Mouse (Mus musculus) lung, postnatal 4 days (tissue): ENCODE data around the gene Dscam.

Experiments used
- DNase-seq, 2 experiments: peaks; one replicate each; pipeline ENCODE4 v3.0.0; 2021

Gene Dscam

DNA sequence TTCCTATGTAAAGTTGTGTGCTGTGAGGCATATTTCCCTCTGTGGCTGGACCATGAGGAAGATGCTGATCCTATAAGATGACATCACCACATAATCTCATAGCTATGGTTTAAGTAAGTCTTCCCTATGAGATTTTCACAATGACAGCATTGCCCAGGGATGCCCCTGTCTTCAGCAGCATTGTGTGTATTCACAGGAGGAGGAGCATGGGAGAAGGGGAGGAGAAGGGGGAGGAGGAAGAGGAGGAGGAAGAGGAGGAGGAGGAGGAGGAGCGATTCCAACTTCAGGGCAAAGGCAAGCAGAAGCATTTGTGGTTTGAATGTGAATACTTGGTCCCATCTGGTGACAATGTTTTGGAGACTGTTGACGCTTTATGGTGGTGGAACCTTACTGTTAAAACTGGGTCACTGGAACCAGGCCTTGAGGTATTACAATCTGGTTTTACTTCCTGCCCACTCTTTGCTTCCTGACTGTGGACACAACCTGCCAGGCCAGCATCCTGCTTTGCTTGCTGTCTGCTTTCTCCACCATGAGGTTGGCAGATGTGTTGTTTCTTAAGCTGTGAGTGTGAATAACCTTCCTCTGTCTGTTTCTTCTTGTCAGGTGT lies 154.2 kb downstream of the Dscam start:
- no peak for DNase-seq

DNA sequence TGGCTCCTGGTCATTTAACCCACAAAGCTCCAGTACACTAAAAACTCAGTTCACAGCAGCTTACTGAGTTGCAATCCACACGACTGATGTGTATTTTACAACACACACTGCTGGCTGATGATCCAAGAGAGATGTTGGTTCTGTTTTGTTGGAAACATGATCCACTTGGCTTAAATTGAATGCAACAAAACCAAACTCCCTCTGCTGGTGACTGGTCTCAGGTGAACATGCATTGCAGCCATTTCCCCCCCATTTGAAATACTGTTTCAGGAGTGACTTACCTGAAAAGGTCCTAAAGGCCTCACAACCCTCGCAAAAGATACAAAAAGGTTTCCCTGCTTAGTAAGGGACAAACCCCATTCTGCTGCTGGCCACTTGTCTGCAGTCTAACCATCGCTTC lies 156.2 kb downstream of the Dscam start:
- DNase-seq = no peak

DNA sequence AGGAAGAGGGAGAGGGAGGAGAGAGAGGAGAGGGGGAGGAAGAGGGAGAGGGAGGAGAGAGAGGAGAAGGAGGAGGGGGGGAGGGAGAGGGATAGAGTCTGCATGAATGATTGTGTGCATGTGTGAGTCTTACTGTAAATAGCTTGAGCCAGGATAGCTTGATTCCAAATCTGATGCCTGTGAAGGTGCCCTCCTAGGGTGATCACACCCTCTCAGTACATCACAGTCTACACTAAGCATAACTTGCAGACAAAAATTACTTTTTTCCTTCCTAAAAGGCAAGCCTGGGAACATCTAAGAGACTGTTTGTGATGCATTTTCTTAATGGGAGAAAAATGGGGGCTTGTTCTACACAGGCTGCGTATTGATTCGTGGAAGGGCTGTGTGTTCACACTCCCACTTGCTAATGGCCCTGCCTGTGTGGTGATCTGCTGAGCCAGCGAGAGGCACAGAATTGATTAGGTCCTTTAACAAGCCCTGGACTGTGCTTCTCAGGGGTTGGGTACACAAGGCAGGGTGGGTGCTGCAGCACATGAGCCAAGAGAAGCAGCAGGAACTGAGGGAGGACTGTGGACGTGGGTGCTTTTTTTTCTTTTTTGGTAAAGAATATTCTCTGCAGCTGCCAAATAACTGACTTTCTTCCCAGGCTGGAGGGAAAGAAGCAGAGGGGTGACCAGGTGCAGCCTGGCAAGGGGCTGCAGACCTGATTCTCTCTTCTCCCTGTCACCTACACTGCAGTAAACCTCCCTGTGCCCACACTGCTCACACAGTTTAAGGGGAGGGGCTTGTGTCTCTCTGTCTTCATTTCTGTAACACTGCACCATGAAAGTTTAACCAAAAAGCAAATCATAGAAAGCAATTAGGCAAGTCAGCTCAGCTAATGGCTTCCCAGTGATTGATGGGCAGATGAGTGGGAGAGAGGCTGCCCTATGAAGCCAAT lies 161.2 kb downstream of the Dscam start:
- DNase-seq = no peak

DNA sequence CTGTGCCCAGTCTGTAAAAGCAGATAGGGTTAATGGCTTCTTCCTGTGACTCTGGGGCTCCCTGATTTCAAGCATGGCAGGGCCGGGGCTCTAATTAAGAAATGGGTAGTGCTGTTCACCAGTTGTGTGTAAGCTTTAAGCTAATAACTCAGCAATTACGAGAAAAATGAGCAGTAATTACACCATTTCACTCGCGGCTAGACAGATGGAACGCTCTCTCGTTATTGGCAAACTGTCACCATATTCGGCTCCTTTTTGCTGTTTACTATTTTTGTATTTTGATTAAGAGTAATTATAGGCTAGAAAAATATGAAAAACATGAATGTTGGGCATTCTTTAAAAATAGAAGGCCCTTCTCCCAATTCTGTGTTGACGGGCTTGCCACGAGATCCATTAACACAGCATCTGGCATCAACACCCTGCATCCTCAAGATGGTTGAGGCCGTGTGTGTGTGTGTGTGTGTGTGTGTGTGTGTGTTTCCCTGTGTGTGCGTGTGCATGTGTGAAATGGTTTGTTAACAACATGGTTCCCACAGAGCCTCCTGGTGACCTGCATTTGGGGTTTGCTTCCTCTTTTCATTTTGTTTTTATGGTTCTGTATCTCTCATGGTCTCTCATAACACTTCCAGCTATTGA lies 162.5 kb downstream of the Dscam start:
- DNase-seq = no peak

DNA sequence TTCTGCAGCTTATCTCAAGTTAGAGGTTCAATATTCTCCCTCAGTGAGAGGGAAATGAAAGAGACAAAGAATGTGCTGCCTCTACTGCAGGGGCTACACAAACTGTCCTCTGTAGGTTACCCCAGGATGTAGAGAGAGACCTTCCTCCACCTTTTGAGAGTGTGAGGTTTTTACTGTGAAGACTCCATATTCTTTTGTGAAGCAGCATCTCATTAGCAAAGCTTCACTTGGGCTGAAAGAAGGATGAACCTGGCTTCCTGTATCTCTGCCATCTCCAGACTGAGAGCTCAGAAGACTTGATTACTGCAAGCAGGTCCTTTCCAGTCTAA lies 163.7 kb downstream of the Dscam start:
- no peak for DNase-seq

DNA sequence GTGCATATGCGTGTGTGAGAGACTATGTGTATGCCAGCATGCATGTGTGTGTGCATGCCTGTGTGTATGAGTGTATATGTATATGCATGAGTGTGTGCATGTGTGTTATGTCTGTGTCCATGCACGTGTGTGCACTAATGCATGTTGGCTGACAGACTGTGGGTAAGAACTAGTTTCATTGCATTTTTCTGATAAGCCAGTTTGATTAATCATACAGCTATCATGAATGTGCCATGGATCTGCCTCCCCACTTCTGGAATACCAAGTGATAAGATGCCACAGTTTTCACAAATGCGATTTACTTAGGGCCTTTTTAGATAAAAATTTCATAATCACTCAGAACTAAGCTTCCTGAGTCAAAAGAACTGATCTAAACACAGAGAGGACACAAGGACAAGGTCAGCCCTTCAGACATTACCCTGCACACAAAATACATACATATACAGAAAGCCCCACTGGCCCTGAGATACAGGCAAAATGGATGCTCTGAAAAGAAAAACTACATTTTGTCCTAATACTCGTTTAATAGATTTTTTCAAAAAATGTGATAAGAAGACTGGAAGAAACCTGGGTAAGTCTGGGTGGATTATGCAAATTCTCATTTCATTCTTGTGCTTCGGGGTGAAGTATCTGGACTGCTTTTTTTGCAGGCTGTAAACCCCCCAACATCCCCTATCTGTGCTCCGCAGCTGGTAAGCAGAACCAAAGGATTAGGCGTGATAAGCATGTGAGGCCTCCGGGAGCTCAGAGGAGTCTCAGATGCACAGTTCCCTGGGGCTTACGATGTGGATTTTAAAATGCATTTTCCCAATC lies 164.3 kb downstream of the Dscam start:
- DNase-seq = no peak

DNA sequence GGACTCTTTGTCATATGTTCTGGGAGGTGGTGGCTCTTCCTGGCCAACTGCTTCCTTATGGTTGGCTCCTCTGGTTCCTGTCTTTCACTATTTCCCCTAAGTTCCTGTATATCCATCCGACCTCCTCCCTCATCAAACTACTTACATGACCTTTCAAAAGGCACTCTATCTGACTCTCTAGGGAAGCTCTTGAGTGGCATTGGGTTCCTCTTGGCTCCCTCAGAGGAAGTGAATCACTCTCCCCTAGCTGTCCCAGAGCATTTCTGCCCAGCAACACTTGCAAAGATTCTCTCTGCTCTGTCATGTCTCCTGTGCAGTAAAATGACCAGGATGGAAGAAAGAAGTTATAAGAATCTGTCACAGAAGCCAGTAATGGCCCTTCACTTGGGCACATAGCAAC lies 166.6 kb downstream of the Dscam start:
- no peak for DNase-seq

DNA sequence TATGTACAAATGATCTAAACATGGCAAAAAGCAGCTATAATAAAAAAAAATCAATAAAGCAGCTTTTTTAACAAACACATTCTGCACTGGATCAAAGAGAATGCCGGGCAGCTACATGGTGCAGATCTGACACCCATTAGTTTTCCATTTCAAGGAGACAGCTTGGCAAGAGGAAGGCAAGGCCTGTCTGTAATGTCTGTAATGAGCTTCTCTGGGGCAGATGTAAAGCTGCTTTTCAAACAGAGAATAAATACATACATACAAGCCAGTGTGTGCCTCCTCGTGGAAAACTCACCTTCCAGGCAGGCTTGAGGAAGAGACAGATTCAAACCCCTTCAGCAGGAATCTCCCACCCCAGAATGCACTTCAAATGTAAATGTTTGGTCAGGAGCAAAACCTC lies 167.7 kb downstream of the Dscam start:
- DNase-seq = no peak

DNA sequence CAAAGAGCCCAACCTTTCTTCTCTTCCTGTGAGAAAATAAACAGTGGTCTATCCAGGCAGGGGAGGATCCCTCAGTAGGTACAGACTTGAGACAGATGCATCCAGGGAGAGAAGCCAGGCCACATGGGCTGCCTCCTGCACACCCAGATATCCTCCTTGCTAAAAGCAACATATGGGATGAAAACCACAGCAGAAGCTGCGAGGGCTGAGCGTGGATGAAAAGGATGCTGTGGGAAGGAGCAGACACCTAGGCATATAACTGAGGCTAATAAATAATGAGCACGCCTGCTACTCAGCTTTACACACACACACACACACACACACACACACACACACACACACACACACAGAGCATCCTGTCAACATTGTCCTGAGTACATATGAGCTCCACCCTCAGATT lies 168.4 kb downstream of the Dscam start:
- DNase-seq = no peak

DNA sequence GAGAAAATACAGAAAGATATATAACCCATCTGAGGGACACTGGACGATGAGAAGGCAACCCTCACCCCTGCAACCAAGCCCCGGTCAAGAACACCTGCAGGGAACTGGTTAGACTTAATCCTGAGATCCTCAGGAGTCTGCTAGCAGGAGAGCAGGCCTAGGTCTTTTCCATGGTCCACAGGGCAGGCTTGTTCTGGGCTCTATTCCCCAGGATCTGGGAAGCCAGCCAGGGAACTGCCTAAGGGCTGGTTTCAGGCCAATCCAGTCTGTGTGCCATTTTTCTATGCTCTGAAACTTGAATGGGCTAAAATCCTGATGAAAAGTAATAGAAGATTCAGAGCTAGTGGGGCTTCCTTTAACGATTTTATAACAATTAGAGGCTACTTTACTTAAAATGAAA lies 173.7 kb downstream of the Dscam start:
- peak; percentile 16 to 24 for DNase-seq

DNA sequence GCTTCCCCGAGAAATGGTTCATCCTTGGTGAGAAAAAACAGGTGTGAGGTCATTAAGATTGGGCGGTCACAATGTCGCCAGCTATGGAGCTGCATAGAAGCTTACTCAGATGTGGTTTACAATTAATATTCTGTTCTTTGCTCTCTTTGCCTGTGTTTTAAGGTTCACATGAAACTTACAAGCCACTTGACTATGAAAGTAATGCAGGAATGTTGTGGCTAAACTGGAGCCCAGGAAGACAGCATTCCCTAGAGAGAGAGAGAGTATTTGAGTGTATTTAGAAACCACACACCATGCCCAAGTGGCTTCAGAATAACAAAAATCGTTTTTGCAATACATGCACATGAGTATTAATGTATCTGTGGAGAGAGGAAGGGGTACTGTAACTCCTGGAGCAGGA lies 174.7 kb downstream of the Dscam start:
- DNase-seq = no peak

DNA sequence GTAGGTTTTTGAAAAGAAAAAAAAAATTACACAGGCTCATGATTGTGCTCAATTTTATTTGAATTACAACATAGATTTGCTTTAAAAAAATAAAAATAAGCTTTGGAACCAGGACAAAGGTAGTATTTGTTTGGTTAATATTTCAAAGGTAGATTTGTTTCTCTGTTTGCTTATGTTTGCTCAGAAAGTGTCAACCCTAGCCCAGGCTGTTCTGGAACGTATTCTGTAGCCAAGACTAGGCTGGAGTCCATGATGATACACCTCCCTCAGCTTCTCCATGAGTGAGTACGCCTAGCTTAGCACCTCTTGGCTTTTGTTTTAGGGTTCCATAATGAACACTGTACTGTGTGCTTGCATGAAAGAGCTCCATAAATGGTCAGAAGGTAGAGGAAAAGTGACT lies 183.2 kb downstream of the Dscam start:
- no peak for DNase-seq

DNA sequence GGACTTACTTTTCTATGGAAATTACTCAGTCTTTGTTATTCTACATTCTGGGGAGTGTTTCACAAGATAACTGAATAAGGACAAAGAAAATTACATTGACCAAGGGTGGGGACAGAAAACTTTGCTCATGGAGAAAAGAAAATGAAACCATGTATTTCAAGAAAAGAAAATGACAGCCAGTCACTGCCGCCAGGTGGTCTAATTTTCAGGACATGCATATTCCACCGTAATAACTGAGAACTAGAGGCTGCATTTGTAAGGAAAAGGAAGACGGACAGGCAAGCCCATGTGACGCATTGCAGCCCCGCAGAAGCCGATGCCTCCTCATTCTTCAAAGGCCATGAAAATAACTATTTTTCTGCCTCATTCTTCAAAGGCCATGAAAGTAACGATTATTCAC lies 197.3 kb downstream of the Dscam start:
- DNase-seq = no peak

DNA sequence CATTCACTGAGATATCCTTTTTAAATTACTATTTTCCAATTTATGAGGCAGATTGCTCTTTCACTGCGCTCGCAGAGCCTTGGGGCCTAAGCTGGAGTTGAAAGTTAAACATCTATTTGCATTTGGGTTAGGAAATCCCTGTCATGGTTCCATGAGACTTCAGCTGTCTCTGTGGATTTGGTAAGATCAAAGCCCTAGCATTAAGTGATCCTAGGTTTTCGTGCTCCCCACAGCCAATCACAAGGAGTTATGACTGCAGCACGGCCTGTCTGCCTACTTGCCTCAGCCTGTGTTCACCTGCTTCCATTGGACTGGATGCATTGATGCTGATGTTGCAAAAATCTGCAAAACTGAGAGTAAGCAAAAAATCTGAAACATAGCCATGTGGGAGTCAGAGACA lies 198.8 kb downstream of the Dscam start:
- DNase-seq = no peak

DNA sequence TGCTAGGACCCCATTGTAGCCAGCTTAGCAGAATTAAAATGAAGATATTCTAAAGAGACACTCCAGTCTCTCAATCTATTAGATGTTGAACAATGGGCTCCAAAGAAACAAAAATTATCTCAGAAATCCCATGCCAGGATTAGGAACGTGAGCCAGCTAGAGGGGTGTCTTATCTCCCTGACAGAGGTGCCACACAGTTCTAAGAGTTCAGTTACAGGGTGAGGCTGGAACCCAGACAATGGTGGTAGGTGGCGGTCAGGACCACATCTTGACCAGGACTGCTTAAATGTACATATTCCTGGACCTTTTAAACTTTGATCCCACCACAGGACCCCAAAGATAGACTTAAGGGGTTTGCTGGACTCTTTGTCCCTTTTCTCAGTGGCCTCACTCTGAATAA lies 200.1 kb downstream of the Dscam start:
- DNase-seq = no peak

DNA sequence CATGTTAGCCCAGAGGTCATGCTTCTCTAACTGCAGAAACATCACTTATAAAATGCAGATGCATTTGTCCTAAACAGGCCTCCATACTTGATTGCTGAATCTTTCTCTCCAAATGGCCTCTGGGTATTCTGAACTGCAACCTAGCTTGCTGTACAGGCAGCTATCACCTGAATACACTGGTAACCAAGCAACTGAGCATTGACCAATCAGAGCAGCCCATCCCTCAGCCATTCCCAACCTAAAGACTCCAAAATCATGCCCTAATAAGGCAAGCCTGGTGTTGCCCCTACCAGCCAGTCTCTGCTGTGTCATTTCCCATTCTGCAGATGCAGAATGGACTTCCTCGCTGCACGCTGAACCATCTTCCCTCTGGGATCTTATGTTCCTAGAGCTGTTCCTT lies 200.9 kb downstream of the Dscam start:
- DNase-seq = no peak

DNA sequence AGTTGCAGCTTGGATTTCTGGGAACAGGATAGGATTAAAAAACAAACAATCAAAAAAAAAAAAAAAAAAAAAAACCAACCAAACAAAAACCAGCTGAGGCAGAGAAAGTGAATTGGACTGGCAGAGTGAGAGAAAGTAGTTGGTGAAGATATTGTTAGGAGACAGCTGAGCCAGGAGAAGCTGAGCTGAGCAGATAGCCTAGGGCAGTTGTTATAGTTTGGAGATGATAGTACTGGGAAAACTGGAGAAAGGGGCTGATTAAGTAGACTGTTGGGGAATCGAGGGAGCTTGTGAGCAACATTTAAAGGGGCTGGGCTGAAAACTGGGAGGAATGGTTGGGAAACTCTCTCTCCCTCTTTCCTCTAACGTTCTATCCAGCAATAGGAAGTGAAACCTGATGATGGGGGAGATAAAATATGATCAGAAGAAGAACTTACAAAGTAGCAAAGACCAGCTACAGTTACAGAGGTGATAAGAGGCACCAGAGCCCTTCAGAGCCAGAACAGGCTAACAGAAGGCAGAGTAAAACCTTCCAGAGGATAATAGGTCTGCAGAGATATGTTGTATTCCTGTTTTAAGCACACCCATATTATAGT lies 201.6 kb downstream of the Dscam start:
- DNase-seq = no peak

DNA sequence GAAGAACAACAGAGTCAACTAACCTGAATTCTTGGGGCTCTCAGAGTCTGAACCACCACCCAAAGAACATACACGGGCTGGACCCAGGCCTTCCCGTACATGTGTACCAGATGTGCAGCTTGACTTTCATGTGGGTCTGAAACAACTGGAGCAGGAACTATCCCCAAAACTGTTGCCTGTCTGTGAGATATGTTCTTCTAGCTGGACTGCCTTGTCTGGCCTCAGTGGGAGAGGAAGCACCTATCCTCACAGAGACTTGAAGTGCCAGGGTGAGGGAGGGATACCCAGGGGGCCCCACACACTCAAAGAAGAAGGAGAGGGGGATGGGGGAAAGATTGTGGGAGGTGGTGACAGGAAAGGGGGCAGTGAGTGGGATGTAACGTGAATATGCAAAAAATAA lies 210.9 kb downstream of the Dscam start:
- DNase-seq = no peak

DNA sequence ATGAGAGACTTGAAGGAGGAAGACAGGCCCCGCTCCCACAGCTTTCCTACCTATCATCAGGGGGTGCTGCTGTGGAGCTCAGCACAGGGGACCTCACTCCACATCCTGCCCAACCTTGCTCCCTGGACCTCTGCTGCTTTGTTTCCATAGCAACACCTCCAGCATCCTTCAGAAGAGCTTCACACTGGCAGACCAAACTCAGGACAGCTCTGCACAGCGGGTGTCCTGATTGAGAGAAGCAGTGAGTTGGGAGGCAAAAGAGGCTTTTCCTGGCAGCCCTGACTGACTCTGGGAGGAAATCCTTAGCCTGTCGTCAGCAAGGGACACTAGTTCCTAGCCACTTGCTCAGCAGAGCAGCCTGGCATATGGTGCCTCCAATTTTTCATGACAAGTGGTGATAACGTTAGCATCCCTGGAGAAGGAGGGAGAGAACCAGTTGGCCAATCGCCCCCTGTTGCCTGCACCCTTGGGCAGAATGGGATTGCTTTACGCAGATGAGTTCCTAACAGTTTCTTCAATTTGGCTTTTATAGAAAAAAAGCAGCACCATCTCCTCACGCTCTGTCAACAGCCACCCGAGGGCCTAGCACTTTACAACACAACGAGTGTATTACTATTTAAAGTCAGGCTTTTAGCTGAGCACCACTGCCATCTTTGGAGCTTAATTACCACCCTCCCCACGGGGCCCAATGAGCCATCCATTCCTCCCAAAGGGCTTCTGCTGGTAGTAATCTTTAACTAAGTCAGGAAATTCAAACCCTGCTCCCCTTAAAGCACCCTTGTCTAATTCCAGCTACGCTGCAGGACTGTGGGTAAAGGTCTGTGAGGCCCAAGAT lies 224.9 kb downstream of the Dscam start:
- DNase-seq = no peak

DNA sequence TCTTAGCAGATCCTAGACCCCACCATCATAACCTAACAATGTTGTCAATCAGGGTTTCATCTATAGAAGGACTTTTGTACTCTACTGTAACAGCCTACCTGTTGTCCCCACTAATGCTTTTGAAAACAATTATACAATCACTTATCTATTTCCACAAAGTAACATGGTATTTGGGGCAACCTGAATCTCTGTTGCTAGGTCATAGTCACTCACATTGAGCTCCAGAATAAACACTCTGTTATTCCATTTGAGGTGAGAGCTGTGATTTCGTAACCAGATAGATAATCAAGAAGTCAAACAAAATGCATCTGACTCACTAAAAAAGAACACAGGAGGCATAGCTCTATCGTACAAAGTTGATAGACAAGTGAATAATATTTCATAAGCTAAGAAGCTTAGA lies 226.9 kb downstream of the Dscam start:
- DNase-seq = no peak

DNA sequence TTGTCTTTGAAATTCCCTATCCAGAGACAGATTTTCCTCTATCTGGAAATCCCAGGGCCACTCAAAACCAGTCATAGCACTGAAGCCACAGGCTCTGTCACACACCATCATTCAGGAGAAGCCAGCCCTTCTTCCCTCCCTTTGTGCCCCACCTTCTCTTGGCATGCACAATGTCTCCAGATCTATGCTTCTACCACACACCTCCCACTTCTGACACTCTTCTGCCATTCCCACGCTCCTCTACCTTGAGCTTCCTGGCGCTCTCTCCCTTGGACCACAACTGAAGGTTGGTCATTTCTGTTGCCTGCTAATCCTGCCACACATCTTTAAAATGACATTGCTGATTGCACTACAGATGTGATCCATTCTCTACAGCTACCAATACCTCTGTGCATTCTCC lies 235.8 kb downstream of the Dscam start:
- no peak for DNase-seq

DNA sequence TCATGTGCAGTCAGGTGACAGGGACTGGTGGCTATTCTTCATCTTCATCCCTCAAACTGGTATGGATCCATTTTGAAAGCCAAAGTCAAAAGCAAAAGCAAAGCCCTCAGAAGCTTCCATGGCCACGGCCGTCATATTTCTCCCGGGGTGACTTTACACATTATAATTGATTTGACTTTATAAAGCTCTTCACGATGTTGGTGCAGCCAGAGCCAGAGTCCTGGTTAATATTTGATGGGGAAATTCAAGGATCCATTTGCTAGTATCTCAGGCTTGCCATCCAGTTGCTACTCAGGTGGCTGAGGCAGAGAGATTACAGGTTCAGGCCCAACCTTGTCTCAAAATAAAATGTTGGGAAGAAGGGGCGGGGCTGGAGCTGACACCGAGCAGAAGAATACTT lies 238.3 kb downstream of the Dscam start:
- DNase-seq = no peak
